Mouse (Mus musculus) neural tube, embryonic 14.5 days (tissue): Measurements from ENCODE around the gene Pex26. TPM values are rescaled to one million over a fixed set of nuclear protein-coding genes. Genes with fewer than 3 reads are reported as not detected.

Source experiments
- ATAC-seq: fragments of 200-750 bp; cut with Nextera tagmentation; 2 replicates; pipeline ENCODE4 v1.8.0; 2017; ENCODE audit warnings: low read depth, mild to moderate bottlenecking, moderate TSS enrichment, moderate library complexity
- H3K27ac ChIP-seq: fragments of 300-500 bp; sonication (generic); 2 replicates; pipeline ENCODE4 v1.5.1; 2014; ENCODE audit warnings: low read depth, mild to moderate bottlenecking, control low read depth, low read length, moderate library complexity, mixed read lengths
- H3K27me3 ChIP-seq: fragments of 300-500 bp; sonication (generic); 2 replicates; pipeline ENCODE4 v1.6.1; 2014; ENCODE audit warnings: low read length; ENCODE audit not compliant: control insufficient read depth, insufficient read depth
- H3K36me3 ChIP-seq: fragments of 300-500 bp; sonication (generic); 2 replicates; pipeline ENCODE4 v1.6.1; 2014; ENCODE audit warnings: low read length, mixed read lengths; ENCODE audit not compliant: control insufficient read depth, insufficient read depth
- H3K4me1 ChIP-seq: fragments of 300-500 bp; sonication (generic); 2 replicates; pipeline ENCODE4 v1.6.1; 2014; ENCODE audit warnings: low read length; ENCODE audit not compliant: control insufficient read depth, insufficient read depth
- H3K4me2 ChIP-seq: fragments of 300-500 bp; sonication (generic); 2 replicates; pipeline ENCODE4 v1.6.1; 2014; ENCODE audit warnings: mild to moderate bottlenecking, low read depth, low read length, control low read depth
- H3K4me3 ChIP-seq: fragments of 300-500 bp; sonication (generic); 2 replicates; pipeline ENCODE4 v1.5.1; 2014; ENCODE audit warnings: low read depth, low read length, control low read depth, mixed read lengths
- H3K9ac ChIP-seq: fragments of 300-500 bp; sonication (generic); replicated peaks from 2 replicates; pipeline ENCODE4 v1.6.1; 2014; ENCODE audit warnings: low read depth, mild to moderate bottlenecking, control low read depth, low read length, mixed read lengths
- H3K9me3 ChIP-seq: fragments of 300-500 bp; sonication (generic); 2 replicates; pipeline ENCODE4 v1.6.1; 2016; ENCODE audit warnings: low read length; ENCODE audit not compliant: control insufficient read depth
- WGBS: fragments of 180-500 bp; shearing (Covaris S2); extraction: QIAGEN DNeasy Blood & Tissue Kit; methylation state at CpG from one replicate; pipeline ENCODE4 v1.1.7; 2014; 5-methylcytosine and 5-hydroxymethylcytosine counted together
- polyA plus RNA-seq: library from polyadenylated mRNA; unstranded; fragments of >200 nt; fragmentation: Nextera tagmentation; extraction: Ambion mirVana; gene quantifications from 2 replicates; pipeline ENCODE4 v1.2.1, GENCODE M21; 2014

Gene Pex26
- polyA plus RNA-seq, result 12.7 and 13.7 TPM in 2 replicates

- H3K4me1 ChIP-seq, result peaks cover 13% of the 10 kb centered on the region
Observed at GRCm38 (mm10) chr6:121183414-121184173, at the start of gene Pex26. TSS of gene Pex26 (plus strand) at chr6:121183667.

GRCm38 (mm10) chr6:121134249-121134648 is 49.2 kb upstream of the Pex26 start:
- H3K9ac ChIP-seq, result no peak overlapping the region
- no peak for ATAC-seq
- WGBS, result 26% methylated on average over 3 of the region's 3 CpGs

More at GRCm38 (mm10) chr6:121183414-121184173, at the start of gene Pex26:
- Histone ChIP-seq H3K9ac (peak within 1 kb of the TSS; percentile 62), H3K4me3 (peak within 1 kb of the TSS; percentile 76), H3K27me3 (no peaks in the 10 kb centered on the region), H3K4me2 (peak within 1 kb of the TSS; percentile 66), H3K36me3 (peaks cover 12% of the 10 kb centered on the region; the same call in 1 of the 2 replicates), H3K27ac (peak within 1 kb of the TSS; percentile 87), H3K9me3 (no peaks in the 10 kb centered on the region)
- peak; percentile 91 for ATAC-seq
- under 1% methylated on average over 32 of the region's 32 CpGs for WGBS

GRCm38 (mm10) chr6:121134884-121135283 is 48.6 kb upstream of the Pex26 start:
- Histone ChIP-seq H3K4me1 (peaks cover 3% of the 10 kb centered on the region; the same call in 1 of the 2 replicates), H3K36me3 (no peaks in the 10 kb centered on the region), H3K4me2 (no peak overlapping the region), H3K4me3 (no peak overlapping the region), H3K9me3 (no peaks in the 10 kb centered on the region), H3K9ac (no peak overlapping the region), H3K27ac (no peak overlapping the region), H3K27me3 (no peaks in the 10 kb centered on the region)
- no peak for ATAC-seq
- 53% methylated on average over 5 of the region's 5 CpGs for WGBS

More at GRCm38 (mm10) chr6:121134249-121134648, 49.2 kb upstream of the Pex26 start:
- Histone ChIP-seq H3K27me3 (no peaks in the 10 kb centered on the region), H3K9me3 (no peaks in the 10 kb centered on the region), H3K36me3 (no peaks in the 10 kb centered on the region), H3K4me1 (peaks cover 3% of the 10 kb centered on the region; the same call in 1 of the 2 replicates), H3K4me2 (no peak overlapping the region), H3K27ac (no peak overlapping the region), H3K4me3 (no peak overlapping the region)

GRCm38 (mm10) chr6:121137222-121137621 is 46.2 kb upstream of the Pex26 start:
- no peaks in the 10 kb centered on the region for H3K4me1 ChIP-seq
- no peaks in the 10 kb centered on the region for H3K36me3 ChIP-seq
- no peaks in the 10 kb centered on the region for H3K9me3 ChIP-seq
- no peak overlapping the region for H3K4me2 ChIP-seq
- WGBS, result 42% methylated on average over 6 of the region's 6 CpGs
- ATAC-seq, result no peak
- H3K4me3 ChIP-seq, result no peak overlapping the region
- no peak overlapping the region for H3K27ac ChIP-seq
- H3K27me3 ChIP-seq, result no peaks in the 10 kb centered on the region
- no peak overlapping the region for H3K9ac ChIP-seq

GRCm38 (mm10) chr6:121138338-121139040 is 45.0 kb upstream of the Pex26 start:
- no peaks in the 10 kb centered on the region for H3K9me3 ChIP-seq
- 81% methylated on average over 12 of the region's 12 CpGs for WGBS

GRCm38 (mm10) chr6:121139271-121139670 is 44.2 kb upstream of the Pex26 start:
- no peak overlapping the region for H3K9ac ChIP-seq
- H3K4me1 ChIP-seq, result no peaks in the 10 kb centered on the region
- no peak overlapping the region for H3K27ac ChIP-seq
- H3K9me3 ChIP-seq, result no peaks in the 10 kb centered on the region
- no peak overlapping the region for H3K4me3 ChIP-seq
- no peak for ATAC-seq
- no peak overlapping the region for H3K4me2 ChIP-seq
- no peaks in the 10 kb centered on the region for H3K36me3 ChIP-seq
- 77% methylated on average over 1 of the region's 1 CpGs for WGBS
- H3K27me3 ChIP-seq, result no peaks in the 10 kb centered on the region

More at GRCm38 (mm10) chr6:121138338-121139040, 45.0 kb upstream of the Pex26 start:
- Histone ChIP-seq H3K4me1 (no peaks in the 10 kb centered on the region), H3K27ac (no peak overlapping the region), H3K36me3 (no peaks in the 10 kb centered on the region), H3K4me3 (no peak overlapping the region), H3K9ac (no peak overlapping the region), H3K27me3 (no peaks in the 10 kb centered on the region), H3K4me2 (no peak overlapping the region)
- no peak for ATAC-seq

- H3K36me3 ChIP-seq, result no peaks in the 10 kb centered on the region
Observed at GRCm38 (mm10) chr6:121142298-121142697, 41.2 kb upstream of the Pex26 start.

GRCm38 (mm10) chr6:121143439-121143838 is 40.0 kb upstream of the Pex26 start:
- whole genome bisulfite sequencing, result 88% methylated on average over 8 of the region's 8 CpGs
- H3K27ac ChIP-seq, result no peak overlapping the region
- no peaks in the 10 kb centered on the region for H3K36me3 ChIP-seq
- ATAC-seq, result no peak
- H3K4me1 ChIP-seq, result no peaks in the 10 kb centered on the region
- H3K4me2 ChIP-seq, result no peak overlapping the region
- H3K9me3 ChIP-seq, result no peaks in the 10 kb centered on the region
- no peak overlapping the region for H3K9ac ChIP-seq
- H3K27me3 ChIP-seq, result no peaks in the 10 kb centered on the region
- H3K4me3 ChIP-seq, result no peak overlapping the region

More at GRCm38 (mm10) chr6:121142298-121142697, 41.2 kb upstream of the Pex26 start:
- no peak overlapping the region for H3K27ac ChIP-seq
- no peaks in the 10 kb centered on the region for H3K9me3 ChIP-seq
- ATAC-seq, result no peak
- no peaks in the 10 kb centered on the region for H3K4me1 ChIP-seq
- H3K4me2 ChIP-seq, result no peak overlapping the region
- WGBS, result 89% methylated on average over 7 of the region's 7 CpGs
- no peaks in the 10 kb centered on the region for H3K27me3 ChIP-seq
- H3K9ac ChIP-seq, result no peak overlapping the region
- H3K4me3 ChIP-seq, result no peak overlapping the region

- Histone ChIP-seq H3K9me3 (no peaks in the 10 kb centered on the region), H3K27ac (no peak overlapping the region), H3K4me1 (no peaks in the 10 kb centered on the region), H3K4me3 (no peak overlapping the region), H3K9ac (no peak overlapping the region), H3K36me3 (no peaks in the 10 kb centered on the region), H3K4me2 (no peak overlapping the region), H3K27me3 (no peaks in the 10 kb centered on the region)
- WGBS, result 46% methylated on average over 4 of the region's 4 CpGs
- ATAC-seq, result peak; percentile 78
Observed at GRCm38 (mm10) chr6:121144066-121144465, 39.4 kb upstream of the Pex26 start.
